Mouse (Mus musculus) leukemia stem cell, adult 10-12 weeks (primary cell): Measurements from ENCODE around the gene Doc2a. TPM values are rescaled to one million over a fixed set of nuclear protein-coding genes. Genes with fewer than 3 reads are reported as not detected.

Experiments used
- polyA plus RNA-seq: library from polyadenylated mRNA; stranded (reverse); fragments of >175 nt; gene quantifications from 2 replicates; pipeline ENCODE4 v1.2.3, GENCODE M21; 2012; ENCODE audit warnings: low replicate concordance

Doc2a gene
- polyA plus RNA-seq, result not detected in 2 replicates

GRCm38 (mm10) chr7:126847116-126847420 is at the start of gene Doc2a:
TSS of gene Doc2a (plus strand) at chr7:126847416.

GRCm38 (mm10) chr7:126831539-126831938 is 15.7 kb upstream of the Doc2a start, which contains the start of gene 4930451I11Rik:
TSS of gene 4930451I11Rik (minus strand) at chr7:126831639.

GRCm38 (mm10) chr7:126861429-126862130 is 14.4 kb downstream of the Doc2a start, which contains the start of gene Hirip3:
TSS of gene Hirip3 (plus strand) at chr7:126861972.

GRCm38 (mm10) chr7:126862147-126862784 is 15.1 kb downstream of the Doc2a start, which contains the start of gene Ino80e:
TSS of gene Ino80e (minus strand) at chr7:126862377.

GRCm38 (mm10) chr7:126884286-126885164 is 37.3 kb downstream of the Doc2a start, which contains the start of gene Taok2:
TSS of gene Taok2 (minus strand) at chr7:126884703.

Other genes with a start within 250 kb of the Doc2a start
- 5.4 and 6.2 TPM in 2 replicates for gene Nupr1, start 216.6 kb upstream of the Doc2a start, polyA plus RNA-seq
- gene Sgf29, start 198.1 kb upstream of the Doc2a start, polyA plus RNA-seq, result 23.6 and 70.5 TPM in 2 replicates
- 0.32 TPM in 1 of 2 replicates, not detected in the other for gene Sult1a1, start 171.0 kb upstream of the Doc2a start, polyA plus RNA-seq
- 88.6 and 107 TPM in 2 replicates for gene Bola2, start 152.0 kb upstream of the Doc2a start, polyA plus RNA-seq
- gene Slx1b, start 151.6 kb upstream of the Doc2a start, polyA plus RNA-seq, result 2.9 and 6.9 TPM in 2 replicates
- 287 and 313 TPM in 2 replicates for gene Coro1a, start 139.6 kb upstream of the Doc2a start, polyA plus RNA-seq
- 115 and 138 TPM in 2 replicates for gene Mapk3, start 87.8 kb upstream of the Doc2a start, polyA plus RNA-seq
- 0.77 and 2.4 TPM in 2 replicates for gene Gdpd3, start 81.1 kb upstream of the Doc2a start, polyA plus RNA-seq
- 188 and 399 TPM in 2 replicates for gene Ypel3, start 70.5 kb upstream of the Doc2a start, polyA plus RNA-seq
- gene Tbx6, start 65.9 kb upstream of the Doc2a start, polyA plus RNA-seq, result 8.3 and 13.4 TPM in 2 replicates
- 129 and 143 TPM in 2 replicates for gene Ppp4c, start 54.9 kb upstream of the Doc2a start, polyA plus RNA-seq
- gene Fam57b, start 49.7 kb upstream of the Doc2a start, polyA plus RNA-seq, result 1.5 and 3.9 TPM in 2 replicates
- gene 4930451I11Rik, start 15.8 kb upstream of the Doc2a start, polyA plus RNA-seq, result not detected in 2 replicates
- 80.7 and 110 TPM in 2 replicates for gene Hirip3, start 14.6 kb downstream of the Doc2a start, polyA plus RNA-seq
- 1,584 and 1,973 TPM in 2 replicates for gene Ino80e, start 15.0 kb downstream of the Doc2a start, polyA plus RNA-seq
- gene Taok2, start 37.3 kb downstream of the Doc2a start, polyA plus RNA-seq, result 249 and 381 TPM in 2 replicates
- 61.9 and 90.6 TPM in 2 replicates for gene Tmem219, start 75.5 kb downstream of the Doc2a start, polyA plus RNA-seq
- 31.6 and 58.9 TPM in 2 replicates for gene Kctd13, start 81.5 kb downstream of the Doc2a start, polyA plus RNA-seq
- not detected in 2 replicates for gene Asphd1, start 102.2 kb downstream of the Doc2a start, polyA plus RNA-seq
- gene Sez6l2, start 103.1 kb downstream of the Doc2a start, polyA plus RNA-seq, result 1.1 and 3.1 TPM in 2 replicates
- 99.0 and 127 TPM in 2 replicates for gene Cdipt, start 128.5 kb downstream of the Doc2a start, polyA plus RNA-seq
- gene Cdiptos, start 128.7 kb downstream of the Doc2a start, polyA plus RNA-seq, result 0.24 TPM in 1 of 2 replicates, not detected in the other
- 12.2 and 16.3 TPM in 2 replicates for gene Mvp, start 167.2 kb downstream of the Doc2a start, polyA plus RNA-seq
- not detected in 2 replicates for gene Pagr1b, start 169.1 kb downstream of the Doc2a start, polyA plus RNA-seq
- 0.99 and 28.8 TPM in 2 replicates for gene Pagr1a, start 169.9 kb downstream of the Doc2a start, polyA plus RNA-seq
- 89.5 and 197 TPM in 2 replicates for gene Gm42742, start 173.7 kb downstream of the Doc2a start, polyA plus RNA-seq
- gene Prrt2, start 173.8 kb downstream of the Doc2a start, polyA plus RNA-seq, result 0.20 and 7.0 TPM in 2 replicates
- 992 and 1,684 TPM in 2 replicates for gene Maz, start 179.6 kb downstream of the Doc2a start, polyA plus RNA-seq
- gene Kif22, start 195.1 kb downstream of the Doc2a start, polyA plus RNA-seq, result 23.8 and 26.3 TPM in 2 replicates
- not detected in 2 replicates for gene Zg16, start 239.9 kb downstream of the Doc2a start, polyA plus RNA-seq
- 99.5 and 130 TPM in 2 replicates for gene AI467606, start 243.9 kb downstream of the Doc2a start, polyA plus RNA-seq